ENCODE assay signal across 8 mouse cellular contexts in genomic region chr13:48965559-48966525, GRCm38 (mm10). TPM values are rescaled to one million over a fixed set of nuclear protein-coding genes. Genes with fewer than 3 reads are reported as not detected.
DNase-seq lines count a peak whose midpoint lies in the region; ATAC-seq lines count a peak whose summit lies in the region.

No protein-coding gene starts in this region.

- H3K36me3 ChIP-seq in forebrain, embryonic 14.5 days (ENCODE audit: control insufficient read depth, insufficient read depth, low read length), result 0 out of 2 replicates have a peak, but pooled peaks cover 3% of the 10 kb centered on the region
- no peaks in the 10 kb centered on the region for H3K36me3 ChIP-seq in neural tube, embryonic 15.5 days

- WGBS in forebrain, embryonic 14.5 days, result 13% methylated on average over 7 of the region's 7 CpGs
- WGBS in neural tube, embryonic 15.5 days, result 20% methylated on average over 7 of the region's 7 CpGs

- H3K9ac ChIP-seq in forebrain, embryonic 14.5 days (ENCODE audit: low read length), result peak overlapping the region; percentile 92
- H3K9ac ChIP-seq in neural tube, embryonic 15.5 days (replicated peaks), result peak overlapping the region; percentile 95

- no peak overlapping the region; the same call in 1 of the 2 replicates for H3K27ac ChIP-seq in forebrain, embryonic 14.5 days (ENCODE audit: low read depth, low read length)
- H3K27ac ChIP-seq in neural tube, embryonic 15.5 days (replicated peaks), result peak overlapping the region; percentile 98

- peak overlapping the region; percentile 98 for H3K4me2 ChIP-seq in forebrain, embryonic 14.5 days (ENCODE audit: low read length)
- H3K4me2 ChIP-seq in neural tube, embryonic 15.5 days, result peak overlapping the region; percentile 98

- DNase-seq in ES-CJ7 (ENCODE audit: low read depth, low spot score), result peak; percentile 78
- peak; percentile 71 for DNase-seq in c-Kit-positive CD71-negative TER-119-negative erythroid progenitor cells, embryonic 14.5 days (ENCODE audit: low read depth)
- DNase-seq in forebrain, embryonic 14.5 days (ENCODE audit: low spot score), result peak; percentile 82
- DNase-seq in heart, postnatal 14 days, result peak; percentile 72
- DNase-seq in layer of hippocampus, adult 11-12 months (ENCODE audit: low spot score), result peak; percentile 78
- peak; percentile 84 to 87 for DNase-seq in lung, adult 18-20 months
- peak; percentile 59 to 66 for DNase-seq in thymus, postnatal 10 days (ENCODE audit: low spot score in 2 of 2)

- H3K4me3 ChIP-seq in forebrain, embryonic 14.5 days (ENCODE audit: low read depth, low read length), result peak overlapping the region; percentile 85
- peak overlapping the region; percentile 92 for H3K4me3 ChIP-seq in neural tube, embryonic 15.5 days (replicated peaks)

- H3K9me3 ChIP-seq in forebrain, embryonic 14.5 days (replicated peaks; ENCODE audit: control insufficient read depth, low read length), result no peaks in the 10 kb centered on the region
- no peaks in the 10 kb centered on the region for H3K9me3 ChIP-seq in neural tube, embryonic 15.5 days (replicated peaks)

- H3K4me1 ChIP-seq in forebrain, embryonic 14.5 days (ENCODE audit: control insufficient read depth, insufficient read depth, low read length), result peaks cover 20% of the 10 kb centered on the region
- peaks cover 55% of the 10 kb centered on the region for H3K4me1 ChIP-seq in neural tube, embryonic 15.5 days

- no peaks in the 10 kb centered on the region for H3K27me3 ChIP-seq in forebrain, embryonic 14.5 days (replicated peaks; ENCODE audit: control insufficient read depth, insufficient read depth, low read length)
- H3K27me3 ChIP-seq in neural tube, embryonic 15.5 days (replicated peaks), result no peaks in the 10 kb centered on the region

- peak; percentile 42 for ATAC-seq in forebrain, embryonic 14.5 days
- ATAC-seq in neural tube, embryonic 15.5 days (ENCODE audit: low FRiP score), result no peak

- intact Hi-C loops in heart, postnatal 14 days (cut with DNase I), result loop anchor here (5.0 kb wide), 1 partner anchor 94 kb away; the partner anchor contains the start of gene Phf2

RNA-seq across cellular contexts. Expression of gene Fam120a, which starts 2.0 kb away (rescaled TPM):
- 17.8 and 18.7 TPM in 2 replicates for polyA plus RNA-seq in forebrain, embryonic 14.5 days (2014; fragmentation: Nextera tagmentation; extraction: Ambion mirVana)
- 100 to 1,000 TPM; 107 to 109 TPM for total RNA-seq in heart, postnatal 14 days (2021)
- 11.5 and 13.4 TPM in 2 replicates for polyA plus RNA-seq in neural tube, embryonic 15.5 days (2015; fragmentation: Nextera tagmentation; extraction: Ambion mirVana)
